In the genomic region with DNA sequence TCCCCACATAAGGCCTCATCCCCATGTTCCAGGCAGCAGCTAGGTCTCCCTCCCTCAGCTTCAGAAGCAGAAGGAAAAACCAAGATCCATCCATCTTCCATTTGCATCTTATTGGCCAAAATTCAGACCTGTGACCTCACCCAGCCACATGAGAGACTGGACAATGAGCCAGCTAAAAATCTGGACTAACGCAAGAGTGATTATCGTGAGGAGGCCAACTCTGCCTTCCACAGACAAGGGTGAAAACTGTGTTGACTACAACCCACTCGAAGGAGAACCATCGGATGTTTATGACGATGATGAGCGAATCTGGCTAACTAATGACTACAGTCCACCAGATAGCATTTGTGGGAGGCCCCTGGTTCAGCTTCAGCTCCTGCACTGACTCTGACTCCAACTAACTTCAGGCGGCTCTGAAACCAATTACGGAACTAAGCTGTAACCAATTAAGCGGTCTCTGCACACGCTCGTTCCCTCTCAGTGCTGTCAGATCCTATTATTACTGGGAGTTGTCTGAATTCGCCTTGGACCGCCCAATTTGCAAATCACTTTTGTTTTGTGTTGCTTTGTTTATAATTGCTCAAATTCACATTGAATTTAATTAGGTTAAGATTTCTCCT, we compare ENCODE assay signal across 9 mouse cellular contexts. TPM values are rescaled to one million over a fixed set of nuclear protein-coding genes. Genes with fewer than 3 reads are reported as not detected.
A peak's percentile ranks its signal among the peaks of the same experiment; 100 is the strongest.
DNase-seq lines count a peak whose midpoint lies in the region; ATAC-seq lines count a peak whose summit lies in the region.
"Had no signal": no experiment of that assay in that cellular context is flagged by ENCODE, and none has a peak within 500 bp of the region (broad histone marks: within the 10 kb centered on the region; RNA-seq: fewer than 3 reads in every experiment).

No protein-coding gene starts in this region.

- H3K9me3 ChIP-seq in midbrain, embryonic 10.5 days (replicated peaks): no peaks in the 10 kb centered on the region
- no peaks in the 10 kb centered on the region for H3K9me3 ChIP-seq in midbrain, embryonic 15.5 days
- H3K9me3 ChIP-seq in hindbrain, embryonic 11.5 days (ENCODE audit: control insufficient read depth, low read length): no peaks in the 10 kb centered on the region

- 73% methylated on average over 13 of the region's 13 CpGs for whole genome bisulfite sequencing in midbrain, embryonic 10.5 days
- 65% methylated on average over 13 of the region's 13 CpGs for WGBS in midbrain, embryonic 15.5 days
- WGBS in hindbrain, embryonic 11.5 days: 72% methylated on average over 13 of the region's 13 CpGs

- ATAC-seq in midbrain, embryonic 15.5 days (replicated peaks): no peak
- no peak for ATAC-seq in hindbrain, embryonic 11.5 days (ENCODE audit: low FRiP score)

- H3K27ac ChIP-seq in midbrain, embryonic 10.5 days (replicated peaks): peak overlapping the region; percentile 92; the same call in 1 of the 2 replicates
- no peak overlapping the region for H3K27ac ChIP-seq in midbrain, embryonic 15.5 days
- H3K27ac ChIP-seq in hindbrain, embryonic 11.5 days (ENCODE audit: low read depth, low read length): peak overlapping the region; percentile 97; the same call in 1 of the 2 replicates

- peak; percentile 33 for DNase-seq in cerebellum, adult 9-11 months
- DNase-seq in cerebellum, adult 18-20 months: no peak
- no peak for DNase-seq in midbrain, embryonic 10.5 days (ENCODE audit: low spot score)
- peak; percentile 34 for DNase-seq in hindbrain, embryonic 11.5 days (ENCODE audit: low spot score)
- DNase-seq in retina, postnatal 1 day: peak; percentile 95
- DNase-seq in cerebellum, adult 8-10 months: no peak
- no peak for DNase-seq in left cerebral cortex, adult 18-20 months (ENCODE audit: low spot score in 2 of 2)
- DNase-seq: kidney, postnatal 4 days had no signal

- H3K4me1 ChIP-seq in midbrain, embryonic 10.5 days: peaks cover 48% of the 10 kb centered on the region
- H3K4me1 ChIP-seq in midbrain, embryonic 15.5 days: peaks cover 23% of the 10 kb centered on the region
- H3K4me1 ChIP-seq in hindbrain, embryonic 11.5 days (replicated peaks; ENCODE audit: control insufficient read depth, insufficient read depth, low read length): peaks cover 6% of the 10 kb centered on the region; the same call in 1 of the 2 replicates

- peaks cover 20% of the 10 kb centered on the region for H3K36me3 ChIP-seq in midbrain, embryonic 10.5 days
- H3K36me3 ChIP-seq in midbrain, embryonic 15.5 days (replicated peaks): no peaks in the 10 kb centered on the region
- no peaks in the 10 kb centered on the region for H3K36me3 ChIP-seq in hindbrain, embryonic 11.5 days (ENCODE audit: control insufficient read depth, insufficient read depth, low read length)

- no peak overlapping the region for H3K4me2 ChIP-seq in midbrain, embryonic 15.5 days
- H3K4me2 ChIP-seq in hindbrain, embryonic 11.5 days (replicated peaks; ENCODE audit: low read depth, low read length): no peak overlapping the region

- no peaks in the 10 kb centered on the region for H3K27me3 ChIP-seq in midbrain, embryonic 10.5 days (ENCODE audit: low read depth, poor library complexity, severe bottlenecking)
- H3K27me3 ChIP-seq in midbrain, embryonic 15.5 days (replicated peaks): no peaks in the 10 kb centered on the region
- H3K27me3 ChIP-seq in hindbrain, embryonic 11.5 days (ENCODE audit: control insufficient read depth, insufficient read depth, low read length): no peaks in the 10 kb centered on the region

- H3K4me3 ChIP-seq in midbrain, embryonic 10.5 days: no peak overlapping the region
- H3K4me3 ChIP-seq in midbrain, embryonic 15.5 days: no peak overlapping the region
- no peak overlapping the region for H3K4me3 ChIP-seq in hindbrain, embryonic 11.5 days (ENCODE audit: low read depth, low read length)

- H3K9ac ChIP-seq in midbrain, embryonic 15.5 days: no peak overlapping the region
- H3K9ac ChIP-seq in hindbrain, embryonic 11.5 days (ENCODE audit: low read depth, low read length): no peak overlapping the region

RNA-seq across cellular contexts. Expression of gene Mfap4, which starts 1.9 kb away (rescaled TPM):
- 38.4 and 59.9 TPM in 2 replicates for polyA plus RNA-seq in midbrain, embryonic 10.5 days (2016; fragmentation: Nextera tagmentation; extraction: Ambion mirVana)
- 23.5 and 29.8 TPM in 2 replicates for polyA plus RNA-seq in midbrain, embryonic 15.5 days (2015; fragmentation: Nextera tagmentation; extraction: Ambion mirVana)
- polyA plus RNA-seq in hindbrain, embryonic 11.5 days (2014; fragmentation: Nextera tagmentation; extraction: Ambion mirVana): 111 and 132 TPM in 2 replicates
- 1 to 10 TPM; 2.6 to 3.3 TPM for total RNA-seq in left cerebral cortex, adult 18-20 months (2021)

RNA-seq across cellular contexts. Expression of gene Mapk7, which starts 10.9 kb away (rescaled TPM):
- 89.2 and 94.6 TPM in 2 replicates for polyA plus RNA-seq in midbrain, embryonic 10.5 days (2016; fragmentation: Nextera tagmentation; extraction: Ambion mirVana)
- polyA plus RNA-seq in midbrain, embryonic 15.5 days (2015; fragmentation: Nextera tagmentation; extraction: Ambion mirVana): 72.3 and 73.1 TPM in 2 replicates
- polyA plus RNA-seq in hindbrain, embryonic 11.5 days (2014; fragmentation: Nextera tagmentation; extraction: Ambion mirVana): 51.5 and 54.7 TPM in 2 replicates
- 10 to 100 TPM; 22.9 to 23.9 TPM for total RNA-seq in left cerebral cortex, adult 18-20 months (2021)

RNA-seq across cellular contexts. Expression of gene B9d1, which starts 21.6 kb away (rescaled TPM):
- polyA plus RNA-seq in midbrain, embryonic 10.5 days (2016; fragmentation: Nextera tagmentation; extraction: Ambion mirVana): 52.5 and 56.0 TPM in 2 replicates
- polyA plus RNA-seq in midbrain, embryonic 15.5 days (2015; fragmentation: Nextera tagmentation; extraction: Ambion mirVana): 34.9 and 38.9 TPM in 2 replicates
- 34.3 and 42.1 TPM in 2 replicates for polyA plus RNA-seq in hindbrain, embryonic 11.5 days (2014; fragmentation: Nextera tagmentation; extraction: Ambion mirVana)
- total RNA-seq in left cerebral cortex, adult 18-20 months (2021): 10 to 100 TPM; 43.4 to 43.8 TPM

RNA-seq across cellular contexts. Expression of gene Rnf112, which starts 29.4 kb away (rescaled TPM):
- polyA plus RNA-seq in midbrain, embryonic 10.5 days (2016; fragmentation: Nextera tagmentation; extraction: Ambion mirVana): 0.42 and 0.66 TPM in 2 replicates
- polyA plus RNA-seq in midbrain, embryonic 15.5 days (2015; fragmentation: Nextera tagmentation; extraction: Ambion mirVana): 34.4 and 38.5 TPM in 2 replicates
- 0.56 and 0.74 TPM in 2 replicates for polyA plus RNA-seq in hindbrain, embryonic 11.5 days (2014; fragmentation: Nextera tagmentation; extraction: Ambion mirVana)
- 100 to 1,000 TPM; 257 to 300 TPM for total RNA-seq in left cerebral cortex, adult 18-20 months (2021)

Comparison
In these comparisons a context has a peak if more than half of its experiments do, and no peak if none do; other contexts are left out.
1. DNase-seq: peak in cerebellum, adult 9-11 months (single experiment), hindbrain, embryonic 11.5 days (single experiment) and retina, postnatal 1 day (single experiment); none in cerebellum, adult 18-20 months (0 of 2), midbrain, embryonic 10.5 days (single experiment), cerebellum, adult 8-10 months (single experiment) and left cerebral cortex, adult 18-20 months (0 of 2).